Comparison of ENCODE assay signal across 33 mouse cellular contexts in the genomic region with DNA sequence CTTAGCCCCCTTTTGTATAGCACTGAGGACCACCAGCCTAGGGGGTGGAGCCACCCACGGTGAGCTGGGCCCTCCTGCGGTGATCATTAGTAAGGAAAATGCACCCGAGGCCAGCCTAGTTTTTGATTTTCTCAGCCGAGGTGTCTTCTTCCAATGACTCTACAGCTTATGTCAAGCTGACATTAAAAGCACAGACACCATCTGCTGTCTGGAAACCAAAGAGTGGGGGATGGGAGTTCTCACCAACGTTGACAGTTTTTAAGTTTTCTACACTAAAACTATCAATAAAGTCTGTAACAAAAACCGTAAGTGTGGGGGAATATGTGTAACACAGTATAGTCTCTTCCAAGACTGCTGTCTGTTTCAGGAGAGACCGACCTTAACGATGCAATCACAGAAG. TPM values are rescaled to one million over a fixed set of nuclear protein-coding genes. Genes with fewer than 3 reads are reported as not detected.
DNase-seq lines count a peak whose midpoint lies in the region; ATAC-seq and TF ChIP-seq lines count a peak whose summit lies in the region.
"Had no signal": no experiment of that assay in that cellular context is flagged by ENCODE, and none has a peak within 500 bp of the region (broad histone marks: within the 10 kb centered on the region; RNA-seq: fewer than 3 reads in every experiment).

No protein-coding gene starts in this region.

- DNase-seq in layer of hippocampus, adult 11-12 months (ENCODE audit: low spot score): peak; percentile 26
- DNase-seq in layer of hippocampus, postnatal 25 days (ENCODE audit: extremely low spot score in 1 of 2, low spot score in 1 of 2): no peak
- peak; percentile 55 to 73 for DNase-seq in right cerebral cortex, postnatal 10 days (ENCODE audit: low spot score in 2 of 2)
- no peak for DNase-seq in right cerebral cortex, postnatal 36 days (ENCODE audit: low spot score in 2 of 2)
- DNase-seq in gastrocnemius, adult 2 months: no peak
- DNase-seq: adrenal gland, postnatal 14 days; cerebellum, adult 18-20 months; cerebellum, postnatal 25 days; gastrocnemius, postnatal 25 days; heart, adult 11 months; kidney, adult 2 months; kidney, postnatal 36 days; layer of hippocampus, postnatal 36 days; liver, embryonic 13.5 days; lung, adult 18-20 months; lung, postnatal 4 days; right cerebral cortex, postnatal 4 days; thymus, postnatal 4 days had no signal

- whole genome bisulfite sequencing in forebrain, embryonic 13.5 days: 55% methylated on average over 8 of the region's 8 CpGs
- WGBS in forebrain, embryonic 15.5 days: 38% methylated on average over 8 of the region's 8 CpGs

- H3K27me3 ChIP-seq in forebrain, embryonic 13.5 days: no peaks in the 10 kb centered on the region
- H3K27me3 ChIP-seq in forebrain, embryonic 15.5 days: no peaks in the 10 kb centered on the region
- H3K27me3 ChIP-seq: embryonic facial prominence, embryonic 15.5 days; heart, embryonic 15.5 days; intestine, embryonic 15.5 days; limb, embryonic 15.5 days; liver, embryonic 13.5 days; megakaryocyte, embryonic 14.5 days; midbrain, embryonic 12.5 days; neural tube, embryonic 12.5 days had no signal

- no peaks in the 10 kb centered on the region for H3K9me3 ChIP-seq in forebrain, embryonic 13.5 days (replicated peaks)
- H3K9me3 ChIP-seq in forebrain, embryonic 15.5 days: no peaks in the 10 kb centered on the region
- H3K9me3 ChIP-seq: embryonic facial prominence, embryonic 10.5 days; embryonic facial prominence, embryonic 15.5 days; G1E; heart, embryonic 10.5 days; heart, embryonic 15.5 days; intestine, embryonic 15.5 days; limb, embryonic 15.5 days; liver, embryonic 13.5 days; megakaryocyte, embryonic 14.5 days; midbrain, embryonic 12.5 days; neural tube, embryonic 12.5 days had no signal

- no peak overlapping the region for H3K27ac ChIP-seq in forebrain, embryonic 13.5 days
- no peak overlapping the region; the same call in 1 of the 2 replicates for H3K27ac ChIP-seq in forebrain, embryonic 15.5 days (replicated peaks)
- no peak overlapping the region for H3K27ac ChIP-seq in gastrocnemius, adult 2 months
- H3K27ac ChIP-seq: embryonic facial prominence, embryonic 10.5 days; embryonic facial prominence, embryonic 15.5 days; heart, embryonic 10.5 days; heart, embryonic 15.5 days; hindbrain, postnatal 0 days; intestine, embryonic 15.5 days; limb, embryonic 15.5 days; liver, embryonic 13.5 days; midbrain, embryonic 12.5 days; neural tube, embryonic 12.5 days had no signal

- H3K36me3 ChIP-seq in forebrain, embryonic 13.5 days (ENCODE audit: poor library complexity, severe bottlenecking): peaks cover 33% of the 10 kb centered on the region
- H3K36me3 ChIP-seq in forebrain, embryonic 15.5 days: no peaks in the 10 kb centered on the region

- H3K4me1 ChIP-seq in forebrain, embryonic 13.5 days: peaks cover 7% of the 10 kb centered on the region; the same call in 1 of the 2 replicates
- H3K4me1 ChIP-seq in forebrain, embryonic 15.5 days: 0 out of 2 replicates have a peak, but pooled peaks cover 5% of the 10 kb centered on the region
- H3K4me1 ChIP-seq: embryonic facial prominence, embryonic 10.5 days; embryonic facial prominence, embryonic 15.5 days; heart, embryonic 15.5 days; intestine, embryonic 15.5 days; limb, embryonic 15.5 days; midbrain, embryonic 12.5 days; neural tube, embryonic 12.5 days had no signal

- no peak for TF ChIP-seq CTCF in gastrocnemius, adult 2 months (IDR thresholded peaks at IDR 0.05)

- H3K4me2 ChIP-seq in forebrain, embryonic 13.5 days: no peak overlapping the region
- no peak overlapping the region for H3K4me2 ChIP-seq in forebrain, embryonic 15.5 days (replicated peaks)
- H3K4me2 ChIP-seq: embryonic facial prominence, embryonic 15.5 days; heart, embryonic 15.5 days; intestine, embryonic 15.5 days; limb, embryonic 15.5 days; liver, embryonic 13.5 days; midbrain, embryonic 12.5 days; neural tube, embryonic 12.5 days had no signal

- intact Hi-C loops in gastrocnemius, adult 2 months (cut with DNase I): no loop called here

- no peak overlapping the region for H3K4me3 ChIP-seq in forebrain, embryonic 13.5 days
- H3K4me3 ChIP-seq in forebrain, embryonic 15.5 days: no peak overlapping the region
- no peak overlapping the region for H3K4me3 ChIP-seq in gastrocnemius, adult 2 months
- H3K4me3 ChIP-seq: embryonic facial prominence, embryonic 10.5 days; embryonic facial prominence, embryonic 15.5 days; heart, embryonic 10.5 days; heart, embryonic 15.5 days; intestine, embryonic 15.5 days; limb, embryonic 15.5 days; liver, embryonic 13.5 days; megakaryocyte, embryonic 14.5 days; midbrain, embryonic 12.5 days; myocyte; neural tube, embryonic 12.5 days had no signal

- ATAC-seq in forebrain, embryonic 13.5 days: peak; percentile 27; the same call in 1 of the 2 replicates
- ATAC-seq in forebrain, embryonic 15.5 days (replicated peaks): no peak
- ATAC-seq: intestine, embryonic 15.5 days; lung, postnatal 0 days had no signal

- H3K9ac ChIP-seq in forebrain, embryonic 13.5 days: no peak overlapping the region
- no peak overlapping the region for H3K9ac ChIP-seq in forebrain, embryonic 15.5 days (replicated peaks)
- H3K9ac ChIP-seq: embryonic facial prominence, embryonic 15.5 days; heart, embryonic 15.5 days; intestine, embryonic 15.5 days; limb, embryonic 15.5 days; liver, embryonic 13.5 days; midbrain, embryonic 12.5 days; neural tube, embryonic 12.5 days had no signal

RNA-seq across cellular contexts. Expression of a gene that starts 16.8 kb away (rescaled TPM):
- 0.34 and 0.46 TPM in 2 replicates for polyA plus RNA-seq in forebrain, embryonic 13.5 days (2015; fragmentation: Nextera tagmentation; extraction: Ambion mirVana)
- 0.81 and 1.4 TPM in 2 replicates for polyA plus RNA-seq in forebrain, embryonic 15.5 days (2015; fragmentation: Nextera tagmentation; extraction: Ambion mirVana)
- total RNA-seq in layer of hippocampus, postnatal 25 days (2021): 10 to 100 TPM; 59.7 to 59.9 TPM
- total RNA-seq in gastrocnemius, adult 2 months (2021): 10 to 100 TPM; 26.3 to 36.9 TPM

Comparison
In these comparisons a context has a peak if more than half of its experiments do, and no peak if none do; other contexts are left out.
1. DNase-seq: peak in layer of hippocampus, adult 11-12 months (single experiment) and right cerebral cortex, postnatal 10 days (2 of 2); none in layer of hippocampus, postnatal 25 days (0 of 2), right cerebral cortex, postnatal 36 days (0 of 2) and gastrocnemius, adult 2 months (single experiment).